Mouse (Mus musculus): ENCODE measurements around the gene Tmem230.

Tmem230 gene

GRCm38 (mm10) chr2:132272694-132273389, 25.2 kb upstream of the Tmem230 start:
- 30% methylated on average over 6 of the region's 6 CpGs for WGBS

- 68% methylated on average over 2 of the region's 2 CpGs for WGBS
Observed at GRCm38 (mm10) chr2:132270331-132270951, 22.8 kb upstream of the Tmem230 start.

- 72% methylated on average over 3 of the region's 3 CpGs for WGBS
Observed at GRCm38 (mm10) chr2:132269217-132269616, 21.6 kb upstream of the Tmem230 start.

- WGBS: 88% methylated on average over 3 of the region's 3 CpGs
Observed at GRCm38 (mm10) chr2:132266086-132266485, 18.5 kb upstream of the Tmem230 start.

GRCm38 (mm10) chr2:132265196-132265595, 17.6 kb upstream of the Tmem230 start:
- 81% methylated on average over 9 of the region's 9 CpGs for WGBS

- 8% methylated on average over 6 of the region's 6 CpGs for WGBS
Observed at GRCm38 (mm10) chr2:132264266-132264710, 16.7 kb upstream of the Tmem230 start.

- under 1% methylated on average over 47 of the region's 47 CpGs for WGBS
Observed at GRCm38 (mm10) chr2:132263421-132264265, 16.0 kb upstream of the Tmem230 start.

- WGBS: under 1% methylated on average over 49 of the region's 49 CpGs
Observed at GRCm38 (mm10) chr2:132262879-132263398, 15.3 kb upstream of the Tmem230 start, which contains the start of gene Cds2. Gene Cds2, plus strand, starts transcription at chr2:132263148.

- WGBS: 50% methylated on average over 6 of the region's 6 CpGs
Observed at GRCm38 (mm10) chr2:132262175-132262574, 14.6 kb upstream of the Tmem230 start.

GRCm38 (mm10) chr2:132260601-132261000, 13.0 kb upstream of the Tmem230 start:
- 94% methylated on average over 3 of the region's 3 CpGs for WGBS

- 73% methylated on average over 6 of the region's 6 CpGs for WGBS
Observed at GRCm38 (mm10) chr2:132257350-132258068, 9.9 kb upstream of the Tmem230 start.

GRCm38 (mm10) chr2:132253603-132254002, 6.0 kb upstream of the Tmem230 start:
- 2% methylated on average over 7 of the region's 7 CpGs for WGBS

- WGBS: under 1% methylated on average over 79 of the region's 79 CpGs
Observed at GRCm38 (mm10) chr2:132252542-132253528, 5.2 kb upstream of the Tmem230 start, which contains the start of gene Pcna. Gene Pcna, minus strand, starts transcription at chr2:132253314.

GRCm38 (mm10) chr2:132251911-132252310, 4.3 kb upstream of the Tmem230 start:
- 9% methylated on average over 8 of the region's 8 CpGs for WGBS

- WGBS: 94% methylated on average over 3 of the region's 3 CpGs
Observed at GRCm38 (mm10) chr2:132243370-132243769, 4.2 kb downstream of the Tmem230 start.

- 16% methylated on average over 10 of the region's 10 CpGs for WGBS
Observed at GRCm38 (mm10) chr2:132240457-132240856, 7.2 kb downstream of the Tmem230 start.

GRCm38 (mm10) chr2:132239434-132239833, 8.2 kb downstream of the Tmem230 start:
- 92% methylated on average over 3 of the region's 3 CpGs for WGBS

- 83% methylated on average over 7 of the region's 7 CpGs for WGBS
Observed at GRCm38 (mm10) chr2:132235975-132236374, 11.6 kb downstream of the Tmem230 start.

- 73% methylated on average over 2 of the region's 2 CpGs for WGBS
Observed at GRCm38 (mm10) chr2:132235291-132235690, 12.3 kb downstream of the Tmem230 start.

Measured in cerebral cortex, adult 2 months (tissue).